Mouse (Mus musculus) gonadal fat pad, adult 2 months (tissue): Measurements from ENCODE around the gene Slc22a29. TPM values are rescaled to one million over a fixed set of nuclear protein-coding genes. Genes with fewer than 3 reads are reported as not detected.
"Not testable (repeated sequence)": the region's sequence is repeated elsewhere in the genome, so short reads cannot be mapped to it uniquely, and the experiment has no call there.

Source experiments
- DNase-seq: peaks from one replicate; pipeline ENCODE4 v3.0.0-alpha.2; 2012; ENCODE audit warnings: low read depth
- polyA plus RNA-seq: library from polyadenylated mRNA; depleted of rRNA; stranded (reverse); fragments of >200 nt; gene quantifications from 2 replicates; pipeline ENCODE4 v1.2.3, GENCODE M21; 2012; rRNA removed

Slc22a29 gene
- 0.09 and 0.14 TPM in 2 replicates for polyA plus RNA-seq

GRCm38 (mm10) chr19:8218800-8219199 is at the start of gene Slc22a29:
Slc22a29 (minus strand) TSS chr19:8218900.
- no peak for DNase-seq

GRCm38 (mm10) chr19:8265324-8265723 is 46.6 kb upstream of the Slc22a29 start:
- no peak for DNase-seq

GRCm38 (mm10) chr19:8252705-8253037 is 34.0 kb upstream of the Slc22a29 start:
- DNase-seq = no peak

- DNase-seq = no peak
These were observed 33.4 kb upstream of the Slc22a29 start for GRCm38 (mm10) chr19:8251896-8252704.

GRCm38 (mm10) chr19:8228916-8229315 is 10.2 kb upstream of the Slc22a29 start:
- no peak for DNase-seq

- no peak for DNase-seq
These were observed 69.7 kb downstream of the Slc22a29 start for GRCm38 (mm10) chr19:8148787-8149523.

GRCm38 (mm10) chr19:8142716-8143115 is 76.0 kb downstream of the Slc22a29 start:
- not testable (repeated sequence) for DNase-seq

- DNase-seq = not testable (repeated sequence)
These were observed 84.4 kb downstream of the Slc22a29 start for GRCm38 (mm10) chr19:8134127-8134841.

GRCm38 (mm10) chr19:8131881-8132280 is 86.8 kb downstream of the Slc22a29 start, which contains the start of gene Slc22a28:
Slc22a28 (minus strand) TSS chr19:8131982.
- DNase-seq = not testable (repeated sequence)

Other genes starting within 250 kb of the Slc22a29 start
- 0.08 and 0.09 TPM in 2 replicates for gene Slc22a28, start 86.9 kb downstream of the Slc22a29 start, polyA plus RNA-seq
- 0.06 TPM in 1 of 2 replicates, not detected in the other for gene Slc22a30, start 186.2 kb upstream of the Slc22a29 start, polyA plus RNA-seq